Mouse (Mus musculus): ENCODE measurements around the gene Iqck.

Iqck gene

GRCm38 (mm10) chr7:118855171-118855876, at the start of gene Iqck:
Gene Iqck (plus strand): TSS chr7:118855752.
- ChIA-PET CTCF (interaction anchor here in 2 of 4 experiments (0.6 to 2.5 kb wide), 6 partner anchors 89 to 660 kb away, joined by 3 to 9 read pairs (median 4); no protein-coding TSS in a partner anchor), POLR2A (interaction anchor here (0.7 to 9.7 kb wide), 24 partner anchors 9 to 322 kb away, joined by 3 to 106 read pairs (median 4); partner anchors contain the start of genes Gprc5b (in 2 of the 4), Vps35l (in 2 of the 4) and Coq7 (in 1 of the 4))

- POLR2A ChIA-PET = interaction anchor here in 2 of 4 experiments (1.2 to 1.4 kb wide), 2 partner anchors 11 to 33 kb away, joined by 3 read pairs; no protein-coding TSS in a partner anchor
- CTCF ChIA-PET = interaction anchor here in 1 of 4 experiments (1.0 kb wide), 1 partner anchor 204 kb away, joined by 3 read pairs; no protein-coding TSS in a partner anchor
Observed at GRCm38 (mm10) chr7:118806631-118807411, 48.7 kb upstream of the Iqck start.

GRCm38 (mm10) chr7:118807899-118808298, 47.7 kb upstream of the Iqck start:
- ChIA-PET CTCF (interaction anchor here in 2 of 4 experiments (0.6 to 0.7 kb wide), 2 partner anchors 10 to 52 kb away, joined by 3 to 4 read pairs; no protein-coding TSS in a partner anchor), POLR2A (interaction anchor here in 2 of 4 experiments (1.2 to 1.4 kb wide), 2 partner anchors 10 to 34 kb away, joined by 3 read pairs; no protein-coding TSS in a partner anchor)

DNA sequence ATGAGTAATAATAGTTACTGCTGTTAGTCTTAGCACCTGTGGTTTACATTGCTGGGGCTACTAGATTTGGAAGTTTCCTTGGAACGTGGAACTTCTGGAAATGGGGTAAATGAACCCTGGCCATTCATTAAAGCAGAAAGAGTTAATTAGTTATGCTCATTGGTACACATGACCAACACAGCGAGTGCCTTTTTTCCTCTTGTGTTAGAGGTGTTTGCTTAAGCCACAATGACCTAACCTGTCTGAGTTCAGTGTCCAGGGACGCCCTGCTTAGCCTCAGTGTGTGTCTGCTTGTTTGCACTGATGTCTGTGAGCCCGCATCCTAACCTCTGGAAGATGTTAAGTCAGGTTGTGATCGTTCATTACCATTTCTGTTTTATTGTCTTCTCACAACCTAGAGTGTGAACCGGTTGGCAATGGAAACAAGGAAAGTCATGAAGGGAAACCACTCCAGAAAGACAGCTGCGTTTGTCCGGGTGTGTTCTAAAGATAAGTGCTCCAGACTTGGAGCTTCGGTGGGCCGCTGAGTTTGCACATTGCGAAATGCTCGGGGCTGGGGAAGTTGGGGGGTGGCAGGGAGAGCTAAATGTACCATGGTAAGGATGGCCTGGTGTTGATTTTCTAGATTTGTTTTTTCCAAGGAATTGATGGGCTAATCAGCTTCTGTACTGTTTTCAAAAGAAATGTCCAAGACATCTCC, 44.0 kb upstream of the Iqck start:
- ChIA-PET POLR2A (interaction anchor here in 1 of 4 experiments (1.0 kb wide), 1 partner anchor 9 kb away, joined by 3 read pairs; no protein-coding TSS in a partner anchor), CTCF (interaction anchor here in 1 of 4 experiments (0.6 kb wide), 1 partner anchor 28 kb away, joined by 3 read pairs; no protein-coding TSS in a partner anchor)

DNA sequence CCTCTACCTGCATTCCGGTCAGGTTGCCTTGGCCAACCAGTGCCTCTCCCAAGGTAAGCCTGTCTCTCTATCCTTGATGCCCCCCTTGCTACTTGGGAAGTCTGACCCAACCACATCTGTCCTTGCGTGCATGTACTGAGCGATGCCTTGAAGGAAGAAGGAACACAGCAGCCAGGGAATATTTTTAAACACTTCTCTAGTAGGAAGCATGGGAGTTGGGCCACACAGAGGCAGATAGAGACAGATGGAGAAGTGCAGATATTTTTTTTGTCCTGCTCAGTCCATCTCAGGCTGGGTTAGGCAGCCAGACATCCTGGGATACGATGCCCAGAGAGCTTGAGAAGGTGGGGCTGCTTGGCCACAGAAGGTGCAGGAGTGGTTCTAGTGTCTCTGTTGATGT, 42.0 kb upstream of the Iqck start:
- POLR2A ChIA-PET = interaction anchor here in 2 of 4 experiments (0.9 to 1.2 kb wide), 2 partner anchors 8 to 9 kb away, joined by 3 to 4 read pairs; no protein-coding TSS in a partner anchor
- CTCF ChIA-PET = interaction anchor here in 1 of 4 experiments (0.9 kb wide), 1 partner anchor 183 kb away, joined by 4 read pairs; no protein-coding TSS in a partner anchor

DNA sequence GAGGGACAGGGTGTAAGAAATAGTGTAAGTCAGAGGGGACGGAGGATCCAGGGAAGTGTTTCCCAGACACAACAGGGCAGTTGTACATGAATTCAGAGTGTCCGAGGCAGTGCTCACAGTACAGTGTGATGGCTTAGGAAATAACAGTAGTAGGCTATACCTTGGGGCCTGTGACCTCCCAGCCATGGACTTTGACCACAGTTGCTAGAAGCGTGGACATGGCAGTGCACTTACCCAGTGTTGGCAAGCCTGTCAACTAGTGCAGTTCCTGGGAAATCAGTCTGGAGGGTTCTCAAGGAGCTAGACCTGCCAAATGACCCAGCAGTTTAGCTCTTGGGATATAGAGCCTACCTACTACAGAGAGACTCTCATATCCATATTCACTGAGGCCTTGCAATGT, 39.3 kb upstream of the Iqck start:
- ChIA-PET CTCF (interaction anchor here in 1 of 4 experiments (0.6 to 1.6 kb wide), 4 partner anchors 50 to 293 kb away, joined by 3 to 4 read pairs (median 3); no protein-coding TSS in a partner anchor), POLR2A (interaction anchor here in 1 of 4 experiments (1.8 kb wide), 1 partner anchor 12 kb away, joined by 5 read pairs; no protein-coding TSS in a partner anchor)

DNA sequence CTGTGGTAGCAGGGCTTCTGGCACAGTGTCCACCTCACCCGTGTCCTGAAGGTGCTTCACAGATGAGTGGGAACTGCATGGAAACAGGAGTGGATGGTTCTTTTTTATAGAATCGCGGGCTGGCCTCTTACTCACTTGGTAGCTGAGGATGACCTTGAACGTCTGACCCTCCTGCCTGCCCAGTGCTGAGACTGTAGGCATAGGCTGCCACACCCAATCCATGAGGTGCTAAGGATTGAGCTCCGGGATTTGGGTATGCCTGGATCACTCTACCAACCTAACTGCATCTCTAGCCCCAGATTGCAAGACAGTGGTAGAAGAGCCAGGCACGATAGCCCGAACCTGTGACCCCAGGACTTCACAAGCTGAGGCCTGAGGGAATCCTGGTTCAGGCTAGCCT, 37.8 kb upstream of the Iqck start:
- ChIA-PET POLR2A (interaction anchor here in 3 of 4 experiments (0.6 to 1.9 kb wide), 18 partner anchors 8 to 339 kb away, joined by 3 to 7 read pairs (median 4); partner anchors contain the start of gene Vps35l (in 1 of the 3)), CTCF (interaction anchor here in 3 of 4 experiments (0.5 to 1.8 kb wide), 8 partner anchors 52 to 206 kb away, joined by 3 to 15 read pairs (median 4); no protein-coding TSS in a partner anchor)

- ChIA-PET POLR2A (interaction anchor here in 2 of 4 experiments (0.7 to 1.2 kb wide), 6 partner anchors 12 to 79 kb away, joined by 3 to 5 read pairs (median 3); partner anchors contain the start of gene Vps35l (in 1 of the 2)), CTCF (interaction anchor here in 2 of 4 experiments (0.8 to 1.3 kb wide), 2 partner anchors 176 to 191 kb away, joined by 3 read pairs; no protein-coding TSS in a partner anchor)
Observed at GRCm38 (mm10) chr7:118819666-118820065, 35.9 kb upstream of the Iqck start.

DNA sequence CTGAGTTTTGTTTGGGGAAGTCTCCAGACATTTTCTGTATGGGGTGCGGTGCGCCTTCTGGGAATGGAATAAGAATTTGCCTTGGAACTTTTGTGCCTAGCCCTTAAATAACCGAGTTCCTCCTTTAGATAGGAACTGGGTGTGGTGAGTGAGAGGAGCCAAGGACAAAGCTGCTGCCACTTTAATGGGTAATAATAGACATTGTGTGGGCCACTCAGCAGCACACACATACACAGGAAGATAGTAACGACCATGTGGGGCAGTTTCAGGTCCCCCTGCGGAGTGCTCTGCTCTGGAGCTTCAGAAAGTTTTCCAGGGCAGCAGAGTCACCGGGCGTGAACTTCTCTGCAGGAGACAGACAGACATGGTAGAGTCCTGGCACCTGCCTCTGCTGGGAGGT, 34.2 kb upstream of the Iqck start:
- CTCF ChIA-PET = interaction anchor here in 3 of 4 experiments (0.5 to 1.3 kb wide), 4 partner anchors 56 to 373 kb away, joined by 3 to 6 read pairs (median 4); no protein-coding TSS in a partner anchor
- POLR2A ChIA-PET = interaction anchor here in 3 of 4 experiments (0.6 to 2.7 kb wide), 25 partner anchors 10 to 228 kb away, joined by 3 to 16 read pairs (median 4); partner anchors contain the start of gene Iqck (in 1 of the 3)

- ChIA-PET POLR2A (interaction anchor here in 2 of 4 experiments (0.6 to 2.7 kb wide), 25 partner anchors 10 to 229 kb away, joined by 3 to 16 read pairs (median 4); partner anchors contain the start of gene Iqck (in 1 of the 2)), CTCF (interaction anchor here in 3 of 4 experiments (0.5 to 1.3 kb wide), 5 partner anchors 28 to 373 kb away, joined by 3 to 6 read pairs (median 5); no protein-coding TSS in a partner anchor)
Observed at GRCm38 (mm10) chr7:118821887-118822556, 33.5 kb upstream of the Iqck start.

DNA sequence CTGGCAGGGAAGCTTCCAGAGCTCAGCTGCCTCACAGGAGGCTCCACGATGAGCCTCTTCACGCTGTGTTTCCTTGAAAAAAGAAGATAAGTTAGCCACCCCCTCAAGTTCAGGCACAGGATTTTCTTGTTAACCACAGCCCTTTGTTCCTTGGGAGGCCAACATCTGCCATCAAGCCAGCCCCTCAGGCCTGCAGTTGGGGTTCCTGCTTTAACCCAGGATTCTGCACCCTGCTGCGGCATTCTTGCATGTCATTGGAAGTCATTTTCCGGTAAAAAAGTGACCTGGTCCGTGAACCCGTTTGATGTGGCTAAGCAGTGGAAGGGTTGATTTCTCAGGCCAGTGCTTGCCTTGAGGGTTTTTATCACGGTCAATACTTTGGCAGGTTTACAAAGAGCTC, 31.1 kb upstream of the Iqck start:
- ChIA-PET CTCF (interaction anchor here in 2 of 4 experiments (0.7 to 1.4 kb wide), 3 partner anchors 9 to 186 kb away, joined by 3 to 6 read pairs (median 4); no protein-coding TSS in a partner anchor), POLR2A (interaction anchor here (1.1 to 2.5 kb wide), 6 partner anchors 13 to 227 kb away, joined by 3 to 13 read pairs (median 6); partner anchors contain the start of gene Tmc5 (in 1 of the 4))

GRCm38 (mm10) chr7:118827975-118828416, 27.6 kb upstream of the Iqck start:
- ChIA-PET POLR2A (interaction anchor here in 3 of 4 experiments (0.7 to 2.8 kb wide), 7 partner anchors 11 to 92 kb away, joined by 3 to 16 read pairs (median 5); no protein-coding TSS in a partner anchor), CTCF (interaction anchor here in 1 of 4 experiments (0.6 kb wide), 1 partner anchor 219 kb away, joined by 3 read pairs; no protein-coding TSS in a partner anchor)

DNA sequence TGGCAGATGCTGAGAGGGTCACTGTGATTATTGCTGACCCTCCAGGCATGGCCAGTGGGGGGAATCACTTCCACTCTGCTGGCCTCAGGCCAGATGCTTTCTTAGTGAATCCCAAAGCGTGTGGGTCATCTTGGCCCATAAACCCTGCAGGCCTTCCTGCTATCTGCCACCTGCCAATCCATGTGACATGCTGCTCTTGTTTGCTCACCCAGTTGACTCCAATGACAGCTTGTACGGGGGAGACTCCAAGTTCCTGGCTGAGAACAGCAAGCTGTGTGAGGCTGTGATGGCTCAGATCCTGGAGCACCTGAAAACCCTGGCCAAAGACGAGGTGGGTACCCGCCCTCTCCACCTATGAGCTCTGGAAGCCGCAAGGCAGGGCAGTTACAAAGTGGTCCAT, 17.7 kb upstream of the Iqck start:
- POLR2A ChIA-PET = interaction anchor here in 3 of 4 experiments (0.8 to 5.4 kb wide), 11 partner anchors 8 to 97 kb away, joined by 3 to 106 read pairs (median 4); partner anchors contain the start of genes Iqck (in 1 of the 3), Knop1 (in 1 of the 3) and Vps35l (in 1 of the 3)
- CTCF ChIA-PET = interaction anchor here in 1 of 4 experiments (0.6 kb wide), 1 partner anchor 428 kb away, joined by 3 read pairs; no protein-coding TSS in a partner anchor

GRCm38 (mm10) chr7:118841030-118841745, 14.4 kb upstream of the Iqck start:
- CTCF ChIA-PET = interaction anchor here in 2 of 4 experiments (0.7 to 2.4 kb wide), 7 partner anchors 10 to 170 kb away, joined by 3 to 11 read pairs (median 3); no protein-coding TSS in a partner anchor
- POLR2A ChIA-PET = interaction anchor here (0.6 to 5.4 kb wide), 24 partner anchors 9 to 155 kb away, joined by 3 to 106 read pairs (median 4); partner anchors contain the start of genes Iqck (in 2 of the 4), Knop1 (in 1 of the 4) and Vps35l (in 1 of the 4)

- ChIA-PET CTCF (interaction anchor here in 3 of 4 experiments (0.6 to 2.4 kb wide), 6 partner anchors 9 to 203 kb away, joined by 3 to 11 read pairs (median 4); no protein-coding TSS in a partner anchor), POLR2A (interaction anchor here (0.6 to 5.4 kb wide), 19 partner anchors 10 to 154 kb away, joined by 3 to 106 read pairs (median 4); partner anchors contain the start of genes Iqck (in 2 of the 4), Gprc5b (in 1 of the 4) and Knop1 (in 1 of the 4))
Observed at GRCm38 (mm10) chr7:118841796-118842195, 13.8 kb upstream of the Iqck start.
